Mouse (Mus musculus) B cell, adult 2 months (primary cell): ENCODE data around the gene B430306N03Rik.
"Not testable (repeated sequence)": the region's sequence is repeated elsewhere in the genome, so short reads cannot be mapped to it uniquely, and the experiment has no call there.

Experiments
- DNase-seq, 2 experiments: peaks; one replicate each; pipeline ENCODE4 v3.0.0; 2022

The B430306N03Rik gene

DNA sequence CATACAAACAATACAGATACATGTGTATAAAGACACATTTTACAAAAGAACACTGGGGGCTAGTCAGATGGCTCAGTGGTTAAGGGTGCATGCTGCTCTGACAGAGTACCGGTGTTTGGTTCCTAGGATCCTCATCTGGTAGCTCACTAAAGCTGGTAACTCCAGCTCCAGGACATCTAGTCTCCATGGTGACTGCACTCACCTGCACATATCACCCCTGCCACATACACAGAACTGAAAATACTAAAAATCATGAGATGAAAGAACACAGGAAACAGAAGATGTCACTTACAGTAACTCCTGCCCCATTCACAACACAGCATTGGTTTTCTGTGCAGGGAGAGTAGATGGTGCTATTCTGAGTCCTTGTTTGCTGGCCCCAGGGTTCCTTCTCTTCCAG is 2.7 kb downstream of the B430306N03Rik start:
- DNase-seq: no peak

DNA sequence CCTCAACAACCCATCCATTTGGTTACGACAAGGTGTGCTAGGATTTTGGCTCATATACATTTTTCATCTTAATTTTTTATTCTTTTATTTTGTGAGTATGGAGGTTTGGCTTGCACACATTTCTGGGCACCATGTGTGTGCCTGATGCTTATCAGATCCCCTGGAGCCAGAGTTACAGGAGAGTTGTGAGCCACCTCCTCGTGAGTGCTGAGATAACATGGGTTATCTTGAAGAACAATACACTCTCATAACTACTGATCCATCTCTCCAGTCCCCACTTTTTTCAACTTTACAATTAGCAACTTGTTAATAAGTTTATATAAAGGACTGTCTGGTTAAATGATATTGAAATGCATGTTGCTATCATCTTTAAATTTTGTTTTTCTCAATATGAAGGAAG is 5.3 kb downstream of the B430306N03Rik start:
- DNase-seq: no peak

DNA sequence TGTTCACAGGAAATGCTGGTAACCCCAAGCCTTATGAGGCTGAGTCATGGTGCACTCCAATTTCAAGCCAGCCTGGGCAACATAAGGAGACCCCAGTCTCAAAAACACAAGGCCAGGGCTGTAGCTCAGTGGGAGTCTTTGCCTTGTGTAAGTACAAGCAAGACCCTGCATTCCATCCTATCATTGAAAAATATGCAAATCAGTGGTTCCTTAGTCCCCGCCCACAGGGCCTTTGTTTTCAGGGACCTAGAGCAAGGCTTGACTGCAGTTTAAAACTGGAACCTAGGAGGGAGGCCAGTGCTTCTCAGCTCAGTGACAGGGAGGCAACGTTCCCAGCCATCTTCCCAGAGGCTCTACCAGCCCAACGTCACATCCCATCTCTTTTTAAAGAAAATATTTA is 7.3 kb downstream of the B430306N03Rik start:
- no peak for DNase-seq

DNA sequence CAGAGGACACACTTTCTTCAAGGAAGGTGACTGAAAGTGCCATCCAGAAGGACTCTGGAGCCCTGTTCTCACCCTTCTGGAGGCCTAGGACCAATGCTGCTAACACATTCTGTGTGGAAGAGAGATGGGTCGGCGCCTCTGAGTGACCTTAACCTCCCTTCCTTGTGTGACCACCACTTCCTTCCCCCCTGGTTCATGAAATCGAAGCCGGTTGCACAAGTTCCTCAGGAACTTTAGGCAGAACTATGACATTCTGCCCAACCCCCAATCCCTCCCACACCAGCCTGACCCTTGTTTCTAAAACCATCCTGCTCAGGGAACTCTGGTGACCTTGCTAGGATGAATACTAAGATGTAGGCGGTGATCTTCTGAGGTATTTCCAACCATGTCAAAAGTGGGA is 8.3 kb downstream of the B430306N03Rik start:
- no peak for DNase-seq

DNA sequence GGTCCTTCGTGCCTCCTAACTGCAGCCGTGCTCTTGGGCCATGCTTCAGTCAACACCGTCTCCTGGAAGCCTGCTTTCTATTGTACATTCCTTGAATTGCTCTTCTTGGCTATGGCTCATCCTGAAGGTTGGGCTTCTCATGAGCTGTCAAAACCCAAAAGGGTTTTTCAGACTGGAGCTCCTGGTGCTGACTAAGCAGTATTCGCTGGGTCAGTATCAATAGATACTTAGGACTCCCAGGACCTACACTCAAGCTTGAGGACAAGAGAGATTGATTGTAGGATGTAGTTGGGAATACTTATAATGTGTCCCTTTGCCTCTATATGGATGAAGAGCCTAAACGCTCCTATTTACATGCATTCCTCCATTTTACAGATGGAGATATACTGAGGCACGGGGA is 9.2 kb downstream of the B430306N03Rik start:
- no peak for DNase-seq

DNA sequence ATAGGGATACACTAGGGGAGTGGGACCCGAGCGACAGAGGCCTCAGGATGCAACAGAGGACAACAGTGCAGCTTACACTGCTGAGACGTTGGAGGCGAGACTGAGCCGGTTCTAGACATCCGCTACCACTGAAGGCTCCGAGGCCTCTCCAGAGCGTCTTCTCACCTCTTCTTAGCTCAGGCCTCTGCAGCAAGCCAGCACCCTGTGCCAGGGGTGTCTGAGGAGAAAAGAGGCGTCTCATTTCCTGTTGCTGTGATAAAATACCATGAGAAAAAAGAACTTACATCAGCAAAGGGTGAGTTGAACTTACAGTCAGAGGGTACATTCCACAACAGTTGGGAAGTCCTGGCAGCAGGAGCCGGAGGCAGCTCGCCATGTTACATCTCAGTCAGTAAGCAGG is 9.7 kb downstream of the B430306N03Rik start:
- DNase-seq: no peak

DNA sequence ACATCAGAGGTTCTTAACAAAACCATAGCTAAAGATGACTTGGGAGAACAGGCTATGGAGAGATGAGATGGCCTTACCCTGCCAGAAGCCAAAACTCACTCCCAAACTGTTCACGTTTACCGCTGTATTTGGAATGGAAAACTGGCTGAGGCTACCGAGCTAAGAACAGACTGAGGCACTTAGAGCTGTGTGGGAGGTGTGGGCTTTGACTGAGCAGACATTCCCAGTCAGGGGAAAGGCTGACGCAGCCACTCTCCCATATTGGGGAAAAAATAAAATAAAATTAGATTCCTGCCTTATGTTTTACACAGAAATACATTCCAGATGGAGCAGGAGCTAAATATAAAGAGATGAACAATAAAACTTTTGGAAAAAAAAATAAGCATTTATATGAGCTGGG is 10.7 kb downstream of the B430306N03Rik start:
- no peak for DNase-seq

DNA sequence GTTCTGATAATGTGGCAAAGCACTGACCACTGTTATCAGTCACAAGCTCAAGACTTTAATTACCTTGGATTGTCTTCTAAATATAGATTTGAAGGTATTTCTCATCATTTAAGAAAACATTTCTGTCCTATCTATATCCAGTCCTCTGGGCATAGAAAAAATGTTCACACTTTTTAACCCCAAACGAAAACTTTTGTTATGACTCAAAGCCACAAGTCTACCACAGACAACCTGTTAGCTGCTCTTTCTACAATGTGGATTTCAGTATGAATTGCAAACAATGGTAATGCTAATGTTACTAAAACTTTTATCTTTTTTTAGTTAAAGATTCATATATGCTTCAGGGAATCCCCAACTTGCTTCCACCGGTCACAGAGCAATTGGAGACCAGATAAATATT is 16.6 kb downstream of the B430306N03Rik start:
- no peak for DNase-seq

DNA sequence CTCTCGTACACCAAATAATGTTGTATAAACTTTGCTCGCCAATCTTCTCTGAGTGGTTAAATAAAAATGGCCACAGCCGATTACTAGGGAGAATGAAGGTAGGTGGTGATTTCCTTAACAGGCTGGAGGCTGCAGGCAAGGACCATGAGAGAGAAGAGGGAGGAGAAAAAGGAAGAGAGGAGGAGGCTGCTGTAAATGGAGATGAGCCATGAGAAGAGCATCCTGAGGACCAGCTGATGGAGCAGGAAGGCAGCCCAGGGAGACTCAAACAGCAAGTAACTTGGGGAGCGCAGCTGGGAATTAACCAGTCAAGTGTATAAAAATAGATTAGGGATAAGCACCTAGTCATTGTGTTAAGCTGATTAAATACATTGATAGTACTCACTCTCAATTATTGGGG is 18.2 kb downstream of the B430306N03Rik start:
- no peak for DNase-seq

DNA sequence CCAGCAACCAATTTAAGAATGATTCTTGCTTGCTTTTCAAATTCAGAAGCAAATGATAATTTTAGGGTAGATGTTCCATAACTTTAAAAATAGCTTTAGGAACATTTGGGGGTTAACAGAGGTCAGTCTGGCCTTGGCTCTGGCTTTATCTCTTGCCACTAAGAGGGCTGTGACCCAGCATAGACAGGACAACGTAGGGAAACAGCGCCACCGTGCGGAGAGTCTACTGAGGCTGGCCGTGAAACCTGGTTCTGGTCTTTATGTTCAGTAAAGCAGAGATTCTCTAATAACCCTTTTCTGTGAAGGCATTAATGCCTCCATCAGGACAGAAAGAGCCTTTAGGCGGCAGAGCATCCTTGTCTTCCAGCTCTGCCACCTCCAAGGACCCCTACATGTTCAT is 20.9 kb downstream of the B430306N03Rik start:
- DNase-seq: peak; percentile 91 to 92

DNA sequence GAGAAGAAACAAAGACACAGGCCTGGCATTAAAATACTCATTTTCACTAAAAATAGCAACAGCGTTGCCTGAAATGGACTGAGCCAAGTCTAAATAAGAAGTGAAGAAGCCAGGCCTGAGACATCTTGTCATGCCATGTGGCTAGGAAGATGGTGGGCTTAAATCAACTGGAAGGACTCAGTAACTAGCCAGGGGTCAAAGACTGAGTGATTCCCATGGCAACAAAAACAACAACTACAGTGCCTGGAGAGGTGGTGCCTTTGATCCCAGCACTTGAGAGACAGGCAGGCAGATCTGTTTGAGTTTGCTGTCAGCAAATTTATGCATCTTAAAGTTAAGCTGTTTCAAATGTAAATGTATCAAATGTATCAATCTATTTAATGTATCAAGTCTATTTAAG is 24.3 kb downstream of the B430306N03Rik start:
- no peak for DNase-seq

DNA sequence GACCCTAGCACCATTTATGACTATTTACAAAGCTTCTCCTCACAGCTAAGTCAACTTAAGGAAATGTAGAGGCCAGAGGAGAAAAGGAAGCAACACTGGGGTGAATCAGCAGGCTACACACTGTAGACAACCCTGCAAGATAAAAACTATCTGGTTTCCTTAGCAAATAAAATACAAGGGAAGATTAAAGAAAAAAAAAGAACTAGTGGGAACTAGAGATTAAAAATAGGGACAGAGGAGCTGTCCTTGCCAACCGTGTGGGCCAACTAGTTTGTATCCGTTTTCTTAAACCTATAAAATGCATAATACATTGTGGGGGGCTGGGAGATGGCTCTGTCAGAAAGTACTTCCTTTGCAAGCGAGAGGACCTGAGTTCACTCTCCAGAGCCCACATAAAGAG is 26.0 kb downstream of the B430306N03Rik start:
- no peak for DNase-seq

DNA sequence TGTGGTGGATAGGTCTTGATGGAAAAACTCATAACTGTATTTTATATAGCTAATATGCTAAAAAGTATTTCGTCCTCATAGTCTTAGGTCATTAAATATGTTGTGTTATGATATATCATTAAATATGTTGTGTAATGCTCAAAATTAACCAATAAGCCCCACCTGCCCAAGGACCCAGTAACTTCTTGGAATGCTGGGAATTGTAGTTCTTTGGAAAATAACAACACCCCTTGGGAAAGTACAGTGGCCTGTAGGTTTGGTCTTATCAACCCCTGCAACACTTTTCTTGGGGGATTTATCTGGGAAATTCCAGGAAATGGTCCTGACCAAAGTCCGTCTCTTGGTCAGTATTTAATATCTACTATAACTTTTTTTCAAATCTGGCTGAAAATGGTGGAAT is 27.1 kb downstream of the B430306N03Rik start:
- DNase-seq: no peak

DNA sequence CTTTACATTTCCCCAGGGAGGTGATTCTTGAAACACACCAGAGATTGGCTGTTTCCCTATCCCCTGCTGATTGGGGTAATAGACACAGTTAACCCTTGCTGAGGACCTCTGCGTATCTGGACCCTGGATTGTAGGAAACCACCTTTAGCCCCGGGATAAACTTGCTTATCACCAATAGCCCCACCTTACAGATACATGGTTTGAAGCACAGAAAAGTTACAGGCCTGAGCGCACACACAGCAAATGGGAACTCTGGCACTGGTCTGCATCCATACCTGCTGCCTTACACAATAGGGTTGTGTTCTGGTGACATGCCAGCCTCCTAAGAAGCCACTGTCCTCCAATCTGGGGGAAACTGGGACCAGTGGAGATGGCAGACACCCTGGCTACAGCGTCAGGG is 29.9 kb downstream of the B430306N03Rik start:
- DNase-seq: no peak

DNA sequence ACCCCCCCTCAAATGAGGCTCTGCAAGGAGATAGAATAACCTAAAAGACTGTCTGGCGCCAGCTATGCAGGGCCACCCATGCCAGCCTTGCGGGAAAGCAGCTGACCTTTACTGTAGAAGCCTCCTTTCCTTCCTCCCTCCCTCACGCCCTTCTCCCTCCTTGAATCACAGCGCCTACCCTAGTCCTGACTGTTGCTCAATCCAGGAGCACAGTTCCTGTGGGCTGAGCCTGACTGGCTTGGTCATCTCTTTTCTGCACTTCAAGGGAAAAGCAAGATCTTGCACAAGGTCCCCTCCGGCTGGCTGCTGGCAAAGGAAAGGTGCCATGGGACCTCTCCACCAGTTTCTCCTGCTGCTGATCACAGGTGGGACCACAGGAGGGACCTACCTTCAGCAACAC is 30.3 kb downstream of the B430306N03Rik start, which contains the start of gene Trem2:
Trem2 (plus strand) TSS at position 171 of the 400 bp plus-strand sequence.
- no peak for DNase-seq

DNA sequence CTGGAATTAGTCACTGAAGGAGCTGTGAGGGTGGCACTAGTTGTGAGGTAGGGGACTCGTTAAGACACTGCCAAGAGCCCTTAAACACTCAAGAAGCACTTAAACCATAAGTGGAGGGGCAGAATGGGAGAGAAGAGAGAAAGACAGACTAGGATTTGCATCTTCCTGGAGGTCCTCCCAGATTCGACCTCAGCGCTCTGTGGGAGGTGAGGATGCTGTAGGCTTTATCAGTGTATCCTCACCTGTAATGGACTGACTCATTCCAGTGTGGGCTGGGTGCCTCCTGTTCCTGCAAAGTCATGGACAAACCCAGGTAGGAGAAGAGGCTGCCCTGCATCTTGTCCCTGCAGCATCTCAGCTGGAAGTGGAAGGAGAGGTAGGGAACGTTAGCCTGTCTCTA is 30.9 kb downstream of the B430306N03Rik start:
- no peak for DNase-seq

DNA sequence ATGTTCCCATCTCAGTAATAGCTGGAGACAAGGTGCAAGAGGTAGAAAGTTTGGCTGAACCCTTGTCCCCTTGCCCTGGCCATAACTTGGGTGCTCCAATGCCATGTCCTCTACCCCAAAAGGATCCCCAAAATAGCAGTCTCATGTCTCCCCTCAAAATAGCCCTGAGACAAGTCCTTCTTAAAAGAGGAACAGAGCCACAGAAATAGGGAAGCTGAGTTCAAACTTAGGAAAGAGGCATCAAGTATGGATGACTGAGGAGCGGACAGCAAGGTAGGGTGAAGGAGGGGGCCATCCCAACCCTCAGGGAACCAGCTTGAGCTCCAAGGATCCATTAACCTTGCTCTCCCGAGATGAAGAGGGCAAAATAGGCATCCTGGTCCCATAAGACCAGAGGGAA is 31.3 kb downstream of the B430306N03Rik start:
- no peak for DNase-seq

DNA sequence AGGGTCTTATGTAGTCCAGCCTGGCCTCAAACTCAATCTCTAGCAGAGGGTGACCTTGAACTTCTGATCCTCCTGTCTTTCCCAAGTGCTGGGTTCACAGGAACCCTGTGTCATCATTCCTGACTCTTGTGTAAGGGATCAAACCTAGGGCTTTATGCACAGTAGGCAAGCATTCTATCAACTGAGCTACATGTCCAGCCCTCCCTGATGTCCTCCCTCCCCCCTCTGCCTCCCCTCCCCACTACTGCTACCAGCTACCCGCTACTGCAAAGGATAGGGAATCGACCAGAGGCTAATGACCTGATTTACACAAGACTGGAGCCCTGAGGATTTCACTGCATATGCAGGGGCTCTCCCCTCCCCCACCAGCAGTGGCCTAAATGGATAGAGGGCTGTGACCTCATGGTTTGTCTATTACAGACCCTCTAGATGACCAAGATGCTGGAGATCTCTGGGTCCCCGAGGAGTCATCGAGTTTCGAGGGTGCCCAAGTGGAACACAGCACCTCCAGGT is 34.8 kb downstream of the B430306N03Rik start:
- no peak for DNase-seq

DNA sequence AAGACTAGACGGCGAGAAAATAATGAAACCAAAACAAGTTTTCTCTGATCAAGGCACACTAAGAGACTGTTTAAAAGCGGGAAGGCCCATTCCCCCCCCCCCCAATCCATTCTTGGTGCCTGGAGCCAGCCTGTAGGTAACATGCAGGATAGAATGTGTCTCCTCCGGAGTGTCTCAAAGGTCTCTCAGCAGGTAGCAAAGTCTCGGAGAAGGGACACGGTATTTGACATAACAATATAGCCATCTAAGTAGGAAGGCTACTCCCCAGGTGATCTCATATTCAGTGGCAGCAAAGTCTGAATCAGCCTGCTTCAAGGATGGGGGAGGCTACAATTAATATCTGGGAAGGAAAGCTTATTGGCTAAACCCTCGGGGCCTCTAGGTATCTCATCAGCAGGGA is 37.0 kb downstream of the B430306N03Rik start:
- not testable (repeated sequence) for DNase-seq

DNA sequence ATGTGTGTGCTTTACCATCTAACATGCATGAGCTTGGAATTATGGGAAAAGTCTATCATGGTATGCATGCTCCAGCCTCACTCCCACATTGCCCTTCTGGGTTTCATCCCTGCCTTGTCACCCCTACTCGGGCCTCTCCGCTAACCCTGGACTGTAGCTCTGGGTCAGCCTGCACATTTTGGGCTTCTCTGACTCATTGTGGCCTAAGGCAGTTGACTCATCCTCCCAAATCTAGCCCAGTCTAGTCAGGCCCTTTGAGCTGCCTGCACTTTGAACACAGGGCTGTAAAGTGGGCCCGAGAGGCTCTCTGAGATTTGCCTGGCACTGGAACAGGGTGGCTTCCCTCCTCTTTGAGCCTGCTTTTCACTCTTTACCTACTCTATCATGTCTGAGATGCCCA is 39.9 kb downstream of the B430306N03Rik start:
- DNase-seq: no peak

DNA sequence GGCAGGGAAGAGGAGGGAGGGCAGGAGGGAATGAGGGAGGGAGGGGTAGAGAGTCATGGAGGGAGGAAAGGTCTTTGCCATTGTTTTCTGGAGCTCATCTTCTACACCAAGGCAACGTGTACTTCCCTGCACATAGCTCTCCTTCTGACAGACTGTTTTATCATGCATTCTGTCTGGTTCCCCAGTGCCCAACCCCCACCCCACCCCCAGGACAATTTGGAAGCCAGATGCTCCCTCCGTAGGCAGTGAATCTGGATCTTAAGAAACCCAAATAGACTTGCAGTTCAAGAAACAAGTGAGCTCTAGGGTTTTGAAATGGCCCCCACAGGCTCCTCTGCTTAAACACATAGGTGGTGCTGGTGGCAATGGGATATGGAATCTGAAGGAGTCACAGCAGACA is 42.0 kb downstream of the B430306N03Rik start:
- DNase-seq: no peak

DNA sequence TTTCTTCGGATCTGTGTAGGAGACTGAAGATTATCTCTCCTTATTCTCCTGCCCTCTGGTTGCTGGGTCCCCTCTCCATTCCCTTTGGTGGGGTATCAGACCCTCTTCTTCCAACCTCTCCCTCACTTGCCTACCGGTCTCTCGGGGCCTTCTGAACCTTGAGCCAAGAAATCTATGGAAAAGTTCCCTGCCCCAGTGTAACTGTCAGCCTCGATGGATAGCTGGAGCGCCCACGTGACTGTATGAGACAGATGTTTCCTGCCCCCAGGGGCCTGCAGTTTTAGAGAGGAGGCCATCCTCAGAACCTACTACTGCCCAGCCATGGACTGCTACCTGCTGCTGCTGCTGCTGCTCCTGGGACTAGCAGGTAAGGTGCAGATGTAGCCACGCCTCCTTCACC is 43.7 kb downstream of the B430306N03Rik start, which contains the start of gene Treml1:
Treml1 (plus strand) TSS at position 301 of the 400 bp plus-strand sequence.
- no peak for DNase-seq

DNA sequence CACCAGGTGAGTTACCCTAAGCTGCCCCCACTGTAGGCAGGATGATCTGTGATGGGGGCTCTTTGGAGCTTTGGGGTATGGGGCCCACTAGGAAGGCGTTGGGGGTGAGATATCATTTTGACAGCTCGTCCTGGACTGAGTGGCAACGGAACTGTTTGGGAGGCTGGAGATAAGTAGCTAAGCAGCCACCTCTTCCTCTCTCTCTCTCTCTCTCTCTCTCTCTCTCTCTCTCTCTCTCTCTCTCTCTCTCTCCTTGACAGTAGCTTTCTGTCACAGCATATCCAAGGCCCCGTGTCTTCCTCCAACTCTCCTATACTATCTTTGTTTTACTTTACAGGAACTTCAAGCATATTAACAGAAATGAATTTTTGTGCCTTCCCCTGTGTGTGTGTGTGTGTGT is 44.5 kb downstream of the B430306N03Rik start:
- no peak for DNase-seq

DNA sequence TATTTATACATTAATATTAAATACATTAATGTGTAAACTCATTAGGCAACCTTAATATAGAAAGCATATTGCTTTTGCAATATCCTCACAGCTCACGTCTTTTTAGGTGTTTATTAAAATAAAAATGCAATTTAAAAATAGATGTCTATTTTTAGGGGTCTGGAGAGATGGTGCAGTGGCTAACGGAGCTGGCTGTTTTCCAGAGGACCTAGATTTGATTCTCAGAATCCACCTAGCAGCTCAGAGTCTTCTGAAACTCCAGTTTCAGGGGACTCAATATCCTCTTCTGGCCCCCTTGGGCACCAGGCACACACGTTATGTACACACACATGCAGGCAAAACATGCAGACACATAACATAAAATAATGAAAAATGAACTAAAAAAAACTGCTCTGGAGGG is 46.4 kb downstream of the B430306N03Rik start:
- DNase-seq: no peak

DNA sequence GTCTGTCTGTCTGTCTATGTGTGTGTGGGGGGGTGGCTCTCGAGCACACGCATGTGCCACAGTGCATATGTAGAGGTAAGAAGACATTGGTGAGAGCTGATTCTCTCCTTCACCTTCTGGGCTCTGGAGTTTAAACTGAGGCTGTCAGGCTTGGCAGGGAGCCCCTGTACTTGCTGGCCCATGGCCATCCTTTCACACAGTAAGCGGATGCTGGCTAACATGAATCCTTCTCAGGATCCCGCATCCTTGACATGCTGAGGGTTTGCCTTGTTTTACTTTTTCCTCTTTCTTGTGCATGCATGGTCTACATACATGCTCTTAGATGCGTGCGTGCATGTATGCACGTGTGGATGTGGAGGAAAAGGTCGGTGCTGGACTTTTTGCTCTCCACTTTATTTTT is 47.0 kb downstream of the B430306N03Rik start:
- no peak for DNase-seq
